Mouse (Mus musculus) stomach, embryonic 14.5 days (tissue): ENCODE results near the gene Nap1l4. TPM values are rescaled to one million over a fixed set of nuclear protein-coding genes. Genes with fewer than 3 reads are reported as not detected.

ENCODE experiments used
- ATAC-seq: fragments of 200-750 bp; cut with Nextera tagmentation; 2 replicates; pipeline ENCODE4 v1.8.0; 2017; ENCODE audit warnings: low read depth, moderate TSS enrichment; ENCODE audit not compliant: insufficient number of reproducible peaks, insufficient read depth, low FRiP score
- H3K27ac ChIP-seq: fragments of 300-500 bp; sonication (generic); 2 replicates; pipeline ENCODE4 v1.5.1; 2014; ENCODE audit warnings: mild to moderate bottlenecking, low read length, moderate library complexity, mixed read lengths
- H3K27me3 ChIP-seq: fragments of 300-500 bp; sonication (generic); 2 replicates; pipeline ENCODE4 v1.6.1; 2014; ENCODE audit warnings: low read length, control low read depth, mixed read lengths; ENCODE audit not compliant: control insufficient read depth, insufficient read depth
- H3K36me3 ChIP-seq: fragments of 300-500 bp; sonication (generic); 2 replicates; pipeline ENCODE4 v1.6.1; 2014; ENCODE audit warnings: mild to moderate bottlenecking, control low read depth, low read length, moderate library complexity, mixed read lengths; ENCODE audit not compliant: control insufficient read depth, insufficient read depth
- H3K4me1 ChIP-seq: fragments of 300-500 bp; sonication (generic); 2 replicates; pipeline ENCODE4 v1.6.1; 2014; ENCODE audit warnings: low read length, control low read depth, mixed read lengths; ENCODE audit not compliant: control insufficient read depth, insufficient read depth
- H3K4me2 ChIP-seq: fragments of 300-500 bp; sonication (generic); replicated peaks from 2 replicates; pipeline ENCODE4 v1.6.1; 2014; ENCODE audit warnings: low read depth, low read length, control low read depth
- H3K4me3 ChIP-seq: fragments of 300-500 bp; sonication (generic); 2 replicates; pipeline ENCODE4 v1.5.1; 2014; ENCODE audit warnings: low read depth, low read length, control low read depth
- H3K9ac ChIP-seq: fragments of 300-500 bp; sonication (generic); replicated peaks from 2 replicates; pipeline ENCODE4 v1.6.1; 2014; ENCODE audit warnings: low read depth, mild to moderate bottlenecking, control low read depth, low read length, moderate library complexity, mixed read lengths
- H3K9me3 ChIP-seq: fragments of 300-500 bp; sonication (generic); 2 replicates; pipeline ENCODE4 v1.6.1; 2016; ENCODE audit warnings: low read depth, low read length, control low read depth; ENCODE audit not compliant: control insufficient read depth
- WGBS: fragments of 180-500 bp; shearing (Covaris S2); extraction: QIAGEN DNeasy Blood & Tissue Kit; methylation state at CpG from one replicate; pipeline ENCODE4 v1.1.7; 2014; 5-methylcytosine and 5-hydroxymethylcytosine counted together
- microRNA-seq: library from miRNA; unstranded; fragments of <30 nt; microRNA quantifications from one replicate; pipeline ENCODE4, GENCODE M21; 2016
- polyA plus RNA-seq: library from polyadenylated mRNA; unstranded; fragments of >200 nt; fragmentation: Nextera tagmentation; extraction: Ambion mirVana; gene quantifications from 2 replicates; pipeline ENCODE4 v1.2.1, GENCODE M21; 2014

Gene Nap1l4
- polyA plus RNA-seq, 1 experiment from 2014 or later, result 120 TPM

DNA sequence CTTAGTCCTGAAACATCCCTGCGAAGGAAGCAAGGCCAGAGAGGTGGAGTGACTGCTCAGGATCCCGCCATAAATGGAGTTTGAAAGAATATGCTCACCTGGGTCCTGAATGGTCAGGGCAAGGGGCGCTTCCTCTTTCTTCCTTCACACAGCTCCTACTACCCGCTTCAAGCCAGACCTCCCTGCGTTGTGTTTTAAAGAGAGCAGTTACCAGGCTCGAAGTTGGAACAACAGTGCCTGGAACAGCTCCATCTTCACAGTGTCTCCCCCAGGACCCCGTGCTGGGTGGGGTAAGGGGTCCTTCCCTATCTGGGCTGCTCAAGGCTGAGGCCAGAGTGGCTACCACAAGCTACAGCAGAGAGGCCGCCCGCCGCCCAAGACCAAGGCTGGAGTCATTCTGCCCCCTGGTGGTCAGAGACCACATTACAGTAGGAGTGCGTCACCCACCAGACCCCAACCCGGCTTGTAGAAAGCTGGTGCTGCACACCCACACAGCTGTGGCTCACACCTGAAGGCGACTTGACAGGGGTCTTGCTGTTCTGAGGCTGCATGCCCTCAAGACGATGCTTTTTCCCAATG, 82.7 kb downstream of the Nap1l4 start:
- H3K4me3 ChIP-seq, result no peak overlapping the region
- no peaks in the 10 kb centered on the region for H3K36me3 ChIP-seq
- peaks cover under 1% of the 10 kb centered on the region; the same call in 1 of the 2 replicates for H3K9me3 ChIP-seq
- H3K27ac ChIP-seq, result peak overlapping the region; percentile 73; the same call in 1 of the 2 replicates
- peaks cover 15% of the 10 kb centered on the region for H3K4me1 ChIP-seq
- no peak overlapping the region for H3K9ac ChIP-seq
- H3K4me2 ChIP-seq, result no peak overlapping the region
- no peaks in the 10 kb centered on the region for H3K27me3 ChIP-seq
- ATAC-seq, result peak; percentile 25; the same call in 1 of the 2 replicates
- WGBS, result 32% methylated on average over 14 of the region's 14 CpGs

DNA sequence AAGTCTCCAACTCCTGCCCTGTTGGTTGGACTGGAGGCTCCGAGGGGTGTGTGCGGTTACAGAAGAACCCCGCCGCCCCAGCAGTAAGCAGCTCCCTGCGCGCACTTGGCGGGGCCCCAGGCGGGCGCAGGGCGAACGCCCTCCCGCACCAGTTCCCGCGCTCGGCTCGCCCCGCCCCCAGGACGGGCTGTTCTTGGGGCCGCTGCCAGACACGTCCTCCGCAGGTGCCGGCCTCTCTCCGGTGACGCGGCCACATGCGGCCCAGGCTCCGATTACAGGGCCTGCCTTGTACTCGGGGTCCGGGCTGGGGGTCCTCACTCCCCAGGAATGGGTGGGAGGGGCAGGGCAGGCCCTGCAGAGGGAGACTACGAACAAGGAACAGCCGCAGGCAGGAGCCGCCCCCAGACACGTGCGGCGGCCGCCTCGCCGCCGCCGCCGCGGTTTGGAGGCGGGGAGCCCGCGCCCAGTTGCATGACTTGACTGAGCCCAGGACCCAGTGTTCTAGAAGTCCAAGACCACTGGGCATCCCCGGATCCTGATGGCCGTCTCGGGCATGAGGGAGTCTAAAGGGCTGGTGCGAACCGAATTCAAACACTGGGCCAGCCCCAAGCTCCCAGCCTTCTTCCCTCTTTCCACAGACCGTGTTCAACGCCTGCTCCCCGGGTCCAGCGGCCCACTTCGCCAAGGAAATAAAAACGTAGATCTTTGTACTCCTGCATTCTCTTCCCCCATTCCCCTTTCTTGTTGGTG, 83.9 kb downstream of the Nap1l4 start:
- H3K4me2 ChIP-seq, result peak overlapping the region; percentile 53
- H3K9me3 ChIP-seq, result peaks cover 12% of the 10 kb centered on the region; the same call in 1 of the 2 replicates
- peak overlapping the region; percentile 14; the same call in 1 of the 2 replicates for H3K9ac ChIP-seq
- H3K27me3 ChIP-seq, result no peaks in the 10 kb centered on the region
- peaks cover 15% of the 10 kb centered on the region for H3K4me1 ChIP-seq
- H3K4me3 ChIP-seq, result peak overlapping the region; percentile 24
- H3K27ac ChIP-seq, result peak overlapping the region; percentile 73
- 18% methylated on average over 55 of the region's 56 CpGs for WGBS
- no peaks in the 10 kb centered on the region for H3K36me3 ChIP-seq
- ATAC-seq, result peak; percentile 38

DNA sequence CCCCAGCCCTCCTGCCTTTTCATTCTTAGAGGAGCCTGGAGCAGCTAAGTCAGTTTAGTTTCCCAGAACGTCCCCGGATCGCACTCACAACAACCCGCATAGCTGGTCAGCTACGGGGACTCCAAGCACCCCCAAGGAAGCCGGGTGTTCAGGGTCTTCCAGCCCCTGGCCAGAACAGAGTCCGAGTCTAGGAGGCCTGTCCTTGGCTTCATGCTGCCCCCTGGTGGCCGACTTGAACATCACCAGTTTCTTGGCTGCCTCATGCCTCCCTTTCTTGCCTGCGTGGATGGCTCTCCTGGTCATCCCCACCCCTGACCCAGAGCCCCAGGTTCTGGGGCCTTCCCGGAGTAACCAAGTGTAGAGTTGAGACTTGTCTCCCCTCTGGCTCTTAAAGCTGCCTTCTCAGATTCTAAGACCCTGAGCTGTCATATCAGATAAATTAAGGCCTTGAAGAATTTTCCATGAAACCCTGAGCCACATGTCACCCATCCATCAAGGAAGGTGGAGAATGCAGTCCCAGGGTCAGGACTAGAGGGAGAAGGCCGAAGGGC, 85.0 kb downstream of the Nap1l4 start:
- H3K36me3 ChIP-seq, result no peaks in the 10 kb centered on the region
- H3K4me1 ChIP-seq, result peaks cover 12% of the 10 kb centered on the region
- H3K9me3 ChIP-seq, result peaks cover 21% of the 10 kb centered on the region; the same call in 1 of the 2 replicates
- H3K9ac ChIP-seq, result no peak overlapping the region
- no peaks in the 10 kb centered on the region for H3K27me3 ChIP-seq
- 37% methylated on average over 11 of the region's 11 CpGs for WGBS
- no peak overlapping the region for H3K4me3 ChIP-seq
- ATAC-seq, result no peak
- no peak overlapping the region for H3K4me2 ChIP-seq
- H3K27ac ChIP-seq, result peak overlapping the region; percentile 73

Small RNA genes lying within 50 kb of the gene (microRNA-seq; reads per million reads assigned to microRNA genes)
- 1.3 reads per million for gene Mir7064

Other genes starting within 250 kb of the Nap1l4 start
- 824 and 970 TPM in 2 replicates for gene Cdkn1c, start 88.1 kb downstream of the Nap1l4 start, polyA plus RNA-seq
- 9.2 and 9.8 TPM in 2 replicates for gene Slc22a18, start 75.4 kb downstream of the Nap1l4 start, polyA plus RNA-seq
- 4.6 and 5.9 TPM in 2 replicates for gene Phlda2, start 46.0 kb downstream of the Nap1l4 start, polyA plus RNA-seq
- 51.1 and 58.1 TPM in 2 replicates for gene Cars, start 51.0 kb upstream of the Nap1l4 start, polyA plus RNA-seq
- 0.17 TPM in 1 of 2 replicates, not detected in the other for gene Tnfrsf26, start 79.6 kb upstream of the Nap1l4 start, polyA plus RNA-seq
- gene Tnfrsf22, start 100.6 kb upstream of the Nap1l4 start, polyA plus RNA-seq, result 12.4 and 13.7 TPM in 2 replicates
- 1.7 and 1.9 TPM in 2 replicates for gene Tnfrsf23, start 136.8 kb upstream of the Nap1l4 start, polyA plus RNA-seq
- 46.1 and 46.6 TPM in 2 replicates for gene Osbpl5, start 207.9 kb upstream of the Nap1l4 start, polyA plus RNA-seq
- 0.14 TPM in 1 of 2 replicates, not detected in the other for gene Mrgprg, start 217.9 kb upstream of the Nap1l4 start, polyA plus RNA-seq
- 1.7 and 2.7 TPM in 2 replicates for gene Mrgpre, start 235.4 kb upstream of the Nap1l4 start, polyA plus RNA-seq